Mouse (Mus musculus) mouse embryonic stem cell (cell line): ENCODE results near the gene Dnajb1.
"Not testable (repeated sequence)": the region's sequence is repeated elsewhere in the genome, so short reads cannot be mapped to it uniquely, and the experiment has no call there.

ENCODE experiments used
- in situ Hi-C, 2 experiments: fragments of 300-500 bp; cut with MboI; formaldehyde crosslinking; loops; 1 replicate in 1 of 2; 3 replicates in 1 of 2; pipeline ENCODE4 v1.14.3; 2019 to 2020; ENCODE audit warnings: low sequenced_read_pairs in 2 of 2, low pct_unique_long_range_greater_than_20kb in 1 of 2, mixed read lengths in 1 of 2; ENCODE audit not compliant: unreplicated experiment in 1 of 2

Dnajb1 gene

DNA sequence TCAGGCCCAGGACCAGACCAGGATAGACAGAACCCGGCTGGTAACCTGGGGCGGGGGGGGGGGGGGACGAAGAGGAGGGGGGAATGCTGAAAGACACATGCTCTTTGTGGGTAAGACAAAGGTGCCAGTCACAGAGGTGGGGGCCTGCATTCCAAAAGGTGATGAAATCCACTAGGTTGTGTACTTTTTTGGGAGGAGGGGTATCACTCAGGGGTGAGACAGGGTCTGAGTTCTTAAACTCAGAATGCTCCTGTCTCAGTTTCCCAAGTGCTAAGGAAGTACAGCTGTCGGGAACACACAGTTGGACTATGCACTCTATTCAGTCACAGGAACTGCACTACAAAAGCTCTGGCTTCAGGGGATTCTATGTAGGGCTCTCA lies 31.5 kb upstream of the Dnajb1 start:
- in situ Hi-C loops = no loop called here

DNA sequence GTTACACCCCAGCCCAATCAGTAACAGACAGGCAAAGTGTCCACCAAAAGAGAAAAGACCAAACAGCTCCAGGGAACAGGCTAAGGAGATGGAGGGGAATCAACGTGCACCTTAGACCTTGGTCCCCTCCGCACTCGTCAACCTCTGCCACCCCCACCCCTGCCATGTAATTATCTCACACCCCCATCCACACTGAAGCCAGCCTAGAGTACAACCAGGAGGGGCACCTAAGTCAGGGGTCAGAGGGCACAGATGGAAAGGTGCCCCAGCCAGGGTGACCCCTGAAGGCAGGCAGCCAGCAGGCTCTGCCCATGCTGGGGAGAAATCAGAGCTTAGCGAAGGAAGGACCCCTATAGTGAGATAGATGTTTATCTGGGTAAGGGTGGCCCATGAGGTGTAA lies 31.1 kb upstream of the Dnajb1 start:
- in situ Hi-C loops = no loop called here

DNA sequence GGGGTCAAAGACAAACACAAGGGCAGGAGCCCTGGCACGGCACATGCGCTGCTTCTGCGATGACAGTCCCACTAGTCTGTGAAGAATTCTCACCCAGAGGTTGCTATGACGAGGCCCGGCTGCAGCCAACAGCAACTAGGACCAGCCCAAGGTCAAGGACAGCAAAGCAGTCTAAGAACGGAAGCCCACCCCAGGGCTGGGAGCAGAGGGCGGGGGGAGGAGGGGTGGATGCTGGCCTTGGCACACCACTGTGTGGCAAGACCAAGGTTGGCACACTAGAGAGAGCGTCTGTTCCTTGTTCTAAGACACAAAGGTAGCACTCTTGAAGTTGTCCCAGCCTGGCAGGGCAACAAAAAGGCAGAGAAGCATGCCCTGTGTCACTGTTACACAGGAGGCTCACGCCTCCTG lies 30.6 kb upstream of the Dnajb1 start:
- in situ Hi-C loops = no loop called here

DNA sequence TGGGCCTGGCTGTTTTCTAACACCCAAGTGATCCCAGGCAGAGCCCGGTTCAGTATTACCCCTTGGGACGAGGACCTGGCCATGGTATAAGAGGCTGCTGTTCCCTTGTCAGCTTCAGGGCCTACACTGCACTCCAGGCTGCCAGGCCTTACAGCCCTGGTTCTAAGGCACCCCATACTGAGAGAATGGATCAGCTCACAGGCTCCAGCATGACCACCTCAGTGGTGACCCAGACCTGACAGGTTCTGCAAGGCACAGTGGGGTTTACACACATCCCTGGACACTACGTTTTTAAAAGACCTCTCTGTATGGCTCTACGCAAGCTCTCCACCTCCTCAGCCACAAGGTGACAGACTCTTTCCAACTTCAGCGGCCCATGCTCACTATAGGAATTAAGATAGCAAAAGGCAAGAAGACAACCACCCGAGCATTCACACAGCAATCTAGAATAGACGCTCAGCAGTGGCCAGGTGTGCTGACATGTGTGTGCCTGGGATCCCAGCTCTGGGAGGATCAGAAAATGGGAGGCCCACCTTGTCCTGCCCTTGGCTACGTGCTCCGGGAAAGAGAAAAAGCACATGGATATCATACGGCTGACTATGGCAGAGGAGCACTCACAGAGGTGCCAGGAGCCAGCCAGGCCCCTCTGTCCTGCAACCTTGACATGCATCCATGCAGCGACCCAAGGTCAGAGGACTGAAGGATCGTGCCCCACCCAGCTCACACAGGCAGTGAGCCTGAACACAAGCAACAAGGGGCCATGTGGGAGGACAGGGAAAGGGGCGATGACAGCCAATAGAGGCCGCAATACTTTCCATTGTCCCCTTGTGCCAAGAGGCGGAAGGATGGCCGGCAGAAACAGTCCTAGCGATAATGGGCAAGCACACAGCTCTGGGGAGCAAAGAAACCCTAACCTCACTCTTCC lies 29.6 kb upstream of the Dnajb1 start:
- in situ Hi-C loops = no loop called here

DNA sequence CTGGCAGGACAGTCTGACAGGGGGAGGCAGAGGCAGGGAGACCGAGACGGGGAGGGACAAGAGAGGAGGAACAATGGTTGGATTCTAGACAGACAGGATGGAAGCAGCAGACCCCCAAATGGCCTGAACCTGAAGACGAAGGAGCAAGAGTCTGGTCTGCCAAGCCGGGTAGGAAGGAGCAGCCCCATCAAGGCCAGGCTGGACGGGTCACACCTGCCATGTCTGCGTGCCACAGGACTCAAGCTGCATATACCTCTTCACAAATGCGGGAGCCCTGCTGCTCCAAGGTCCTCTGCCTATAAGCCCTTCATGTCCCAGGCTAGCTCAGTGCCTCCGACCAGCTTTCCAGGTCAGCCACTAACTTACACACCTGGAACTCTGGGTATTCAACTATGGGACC lies 28.3 kb upstream of the Dnajb1 start:
- in situ Hi-C loops = no loop called here

DNA sequence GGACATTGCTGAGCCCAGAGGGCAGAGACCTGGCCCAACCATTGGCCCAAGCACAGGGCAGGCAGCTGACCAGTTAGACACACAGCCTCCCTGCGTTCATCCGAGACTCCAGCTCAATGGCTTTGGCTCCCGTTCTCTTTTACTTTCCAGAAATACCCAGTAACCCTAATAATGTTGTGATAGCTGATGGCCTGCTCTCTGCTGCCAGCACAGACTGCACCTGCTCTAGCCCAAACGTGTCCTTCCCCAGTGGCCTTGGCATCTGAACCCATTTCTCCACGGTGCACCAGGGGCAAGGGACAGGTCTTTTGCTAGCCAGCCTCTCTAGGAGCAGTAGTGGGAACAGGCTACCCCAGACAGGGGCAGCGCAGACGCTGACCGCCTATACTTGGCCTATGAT lies 27.2 kb upstream of the Dnajb1 start:
- in situ Hi-C loops = no loop called here

DNA sequence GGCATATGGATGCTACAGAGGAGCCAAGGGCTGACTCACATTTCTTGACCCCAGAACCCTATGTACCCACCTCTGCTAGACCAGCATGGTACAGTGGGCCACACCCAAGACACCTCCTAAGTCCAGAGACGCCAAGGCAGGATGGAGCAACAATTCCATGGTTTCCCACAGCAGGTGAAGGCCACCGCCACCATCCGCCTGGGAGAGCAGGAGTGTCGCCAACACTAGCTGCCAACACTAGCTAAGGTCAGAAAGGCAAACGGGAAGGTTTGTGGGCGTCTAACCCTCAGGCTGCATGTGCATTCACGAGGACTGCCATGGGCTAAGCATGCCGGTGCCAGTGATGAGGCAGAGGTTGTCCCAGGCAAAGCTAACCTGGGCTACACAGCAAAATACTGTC lies 25.8 kb upstream of the Dnajb1 start:
- in situ Hi-C loops = no loop called here

DNA sequence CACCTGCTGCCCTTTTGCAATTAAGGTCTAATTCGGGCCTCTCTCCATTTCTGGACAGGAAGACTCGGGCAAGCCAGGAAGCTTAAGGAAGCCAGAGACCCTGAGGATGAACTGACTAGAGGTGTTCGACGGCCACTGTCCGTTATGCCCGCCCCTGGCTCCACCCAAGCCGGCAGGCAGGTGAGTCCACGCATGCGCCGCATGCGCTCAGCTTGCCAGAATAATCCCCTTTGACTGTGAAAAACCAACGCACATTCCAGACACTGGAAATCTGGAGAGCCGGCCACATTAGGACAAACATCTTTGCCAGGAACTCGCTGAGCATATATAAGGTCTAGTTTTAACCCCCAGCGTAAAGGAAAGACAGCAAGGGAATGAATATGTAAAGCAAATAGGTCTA lies 24.8 kb upstream of the Dnajb1 start:
- in situ Hi-C loops = no loop called here

DNA sequence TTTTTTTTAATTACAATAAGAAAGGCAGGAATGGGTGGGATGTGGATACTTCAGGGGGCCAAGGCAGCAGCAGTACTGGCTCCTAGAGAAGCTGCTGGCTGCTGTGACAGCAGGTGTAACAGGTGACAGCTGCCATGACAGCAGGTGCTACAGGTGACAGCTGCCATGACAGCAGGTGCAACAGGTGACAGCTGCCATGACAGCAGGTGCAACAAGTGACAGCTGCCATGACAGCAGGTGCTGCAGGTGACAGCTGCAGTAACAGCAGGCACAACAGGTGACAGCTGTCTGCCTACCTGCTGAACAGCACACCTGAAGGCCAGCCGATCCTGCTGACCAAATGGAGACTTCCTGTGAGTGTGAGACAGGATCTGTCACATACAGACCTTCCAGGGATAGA lies 23.2 kb upstream of the Dnajb1 start:
- in situ Hi-C loops = no loop called here

DNA sequence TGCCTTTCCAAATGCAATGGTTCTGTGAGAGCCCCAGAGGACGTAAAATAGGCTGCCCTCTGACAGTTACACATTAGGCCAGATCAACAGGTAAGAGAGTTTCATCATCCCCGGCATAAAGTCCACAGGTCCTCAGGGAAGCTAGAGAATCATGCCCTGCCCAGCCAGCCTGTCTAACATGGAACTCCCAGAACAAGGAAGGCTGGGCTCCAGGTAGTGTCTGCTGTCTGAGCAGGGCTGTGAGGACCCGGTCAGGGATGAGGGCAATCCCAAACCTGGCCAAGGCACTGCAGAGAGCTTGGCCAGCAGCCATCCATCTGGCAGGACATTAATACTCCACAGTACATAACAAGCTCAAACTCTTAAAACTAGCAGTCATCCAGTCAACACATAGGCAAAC lies 22.7 kb upstream of the Dnajb1 start:
- in situ Hi-C loops = no loop called here

DNA sequence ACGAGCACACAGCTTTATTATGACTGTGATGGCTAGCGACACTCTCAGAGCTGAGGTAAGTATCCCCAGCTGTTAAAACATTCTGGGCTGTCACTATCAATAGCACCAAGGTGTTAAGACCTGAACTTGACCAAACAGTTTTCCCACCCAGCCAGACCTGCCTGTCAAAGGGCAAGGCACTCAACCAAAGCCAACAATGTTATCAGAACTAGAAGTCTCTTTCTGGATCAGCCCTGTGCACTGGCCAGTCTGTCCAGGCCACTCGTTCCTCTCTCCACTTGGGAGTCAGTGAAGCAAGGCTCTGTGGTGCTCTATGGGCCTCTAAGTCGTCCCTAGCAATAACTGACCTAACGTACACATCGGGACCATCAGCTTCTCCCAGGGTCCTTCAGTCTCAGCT lies 20.3 kb upstream of the Dnajb1 start:
- in situ Hi-C loops = no loop called here

DNA sequence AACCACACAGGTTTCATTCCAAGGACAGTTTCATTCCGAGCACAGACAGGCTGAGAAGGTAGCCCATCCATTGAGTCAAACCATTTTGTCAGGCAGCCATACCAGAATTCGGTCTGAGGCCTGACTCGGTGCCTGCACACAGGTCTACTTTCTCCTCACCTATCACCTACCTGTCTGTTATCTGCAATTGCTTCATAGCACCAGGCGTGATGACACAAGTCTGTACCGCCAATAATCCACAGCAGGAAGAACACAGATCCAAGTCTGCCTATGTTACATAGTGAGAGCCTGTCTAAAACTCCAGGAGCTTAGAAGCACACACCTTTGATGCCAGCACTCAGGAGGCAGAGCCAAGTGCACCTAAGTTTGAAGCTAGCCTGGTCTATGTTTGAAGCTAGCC lies 19.1 kb upstream of the Dnajb1 start:
- in situ Hi-C loops = no loop called here

DNA sequence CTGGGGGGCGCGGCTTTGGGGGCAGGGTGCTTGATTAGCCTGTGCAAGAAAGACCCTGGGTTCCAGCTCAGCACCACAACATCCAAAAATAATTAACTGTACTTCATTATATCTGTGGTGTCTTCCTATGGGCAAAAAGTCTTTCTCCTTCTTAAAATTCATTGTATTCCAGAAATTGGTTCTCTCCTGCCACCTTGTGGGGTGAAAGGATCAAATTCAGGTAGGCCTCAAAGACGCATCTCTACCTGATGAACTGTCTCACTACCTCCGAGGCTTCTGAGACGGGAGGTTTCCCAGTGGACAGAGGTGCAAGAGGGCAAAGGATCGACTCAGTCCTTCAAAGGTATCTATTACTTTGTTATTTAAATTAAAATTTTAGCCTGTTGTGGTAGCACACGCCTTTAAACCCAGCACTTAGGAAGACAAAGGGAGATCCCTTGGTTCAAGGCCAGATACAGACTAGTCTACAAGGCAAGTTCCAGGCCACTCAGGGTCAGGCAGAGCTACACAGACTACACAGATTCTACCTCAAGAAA lies 17.4 kb upstream of the Dnajb1 start:
- in situ Hi-C loops = no loop called here

DNA sequence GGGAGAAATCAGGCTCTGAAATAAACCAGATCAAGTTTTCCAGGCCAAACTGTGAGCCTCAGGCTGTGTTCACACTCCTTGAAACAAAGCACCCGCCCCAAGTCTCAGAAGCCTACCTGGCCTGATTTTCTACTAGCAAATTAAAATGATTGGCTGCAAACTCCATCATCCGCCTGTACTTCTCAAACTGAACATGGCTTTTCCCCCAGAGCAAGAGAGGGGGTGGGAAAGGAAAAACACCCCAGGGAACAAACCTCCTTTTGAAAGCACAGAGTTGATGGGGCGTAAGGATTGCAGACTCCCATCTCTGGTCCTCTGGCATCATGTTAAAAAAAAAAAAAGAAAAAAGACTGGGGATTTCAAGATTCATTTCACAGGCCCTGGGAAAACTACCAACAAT lies 15.3 kb upstream of the Dnajb1 start:
- in situ Hi-C loops = no loop called here

DNA sequence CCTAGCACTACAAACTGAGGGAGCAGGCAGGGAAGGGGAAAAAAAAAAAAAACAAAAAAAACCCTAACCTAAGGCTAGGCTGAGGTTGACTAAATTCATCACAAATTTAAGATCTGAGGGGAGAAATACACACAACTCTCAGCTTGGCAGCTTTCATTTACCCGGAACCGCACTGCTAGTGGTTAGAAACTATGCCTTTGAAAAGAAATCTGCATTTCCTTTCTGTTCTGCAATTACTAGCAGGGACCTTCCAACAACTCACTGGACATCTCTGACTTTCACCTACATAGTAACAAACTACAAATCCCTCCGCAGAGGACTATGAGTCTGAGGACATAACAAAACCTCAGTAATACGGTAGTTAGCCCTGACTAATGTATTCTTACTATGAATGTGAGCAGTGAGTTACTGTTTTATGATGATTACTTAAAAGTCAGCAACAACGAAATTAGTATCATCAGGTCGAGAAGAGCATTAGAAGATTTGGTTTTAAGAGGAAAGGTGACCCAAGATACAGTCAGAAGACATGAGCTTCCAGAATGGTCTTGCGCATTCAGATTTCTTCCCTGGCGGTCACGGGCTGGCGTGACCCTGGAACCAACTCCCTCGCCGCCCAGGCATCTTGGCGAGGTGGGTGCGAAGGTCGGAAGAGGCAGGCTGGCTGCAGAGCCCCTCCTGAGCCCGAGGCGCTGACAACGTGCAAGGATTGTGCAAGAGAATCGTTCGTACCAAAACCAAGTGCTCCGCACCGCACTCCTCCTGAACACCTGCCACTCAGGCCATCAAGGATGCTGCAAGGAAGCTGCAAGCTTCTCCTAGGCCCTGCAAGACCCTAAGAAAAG lies 14.4 kb upstream of the Dnajb1 start:
- in situ Hi-C loops = no loop called here

DNA sequence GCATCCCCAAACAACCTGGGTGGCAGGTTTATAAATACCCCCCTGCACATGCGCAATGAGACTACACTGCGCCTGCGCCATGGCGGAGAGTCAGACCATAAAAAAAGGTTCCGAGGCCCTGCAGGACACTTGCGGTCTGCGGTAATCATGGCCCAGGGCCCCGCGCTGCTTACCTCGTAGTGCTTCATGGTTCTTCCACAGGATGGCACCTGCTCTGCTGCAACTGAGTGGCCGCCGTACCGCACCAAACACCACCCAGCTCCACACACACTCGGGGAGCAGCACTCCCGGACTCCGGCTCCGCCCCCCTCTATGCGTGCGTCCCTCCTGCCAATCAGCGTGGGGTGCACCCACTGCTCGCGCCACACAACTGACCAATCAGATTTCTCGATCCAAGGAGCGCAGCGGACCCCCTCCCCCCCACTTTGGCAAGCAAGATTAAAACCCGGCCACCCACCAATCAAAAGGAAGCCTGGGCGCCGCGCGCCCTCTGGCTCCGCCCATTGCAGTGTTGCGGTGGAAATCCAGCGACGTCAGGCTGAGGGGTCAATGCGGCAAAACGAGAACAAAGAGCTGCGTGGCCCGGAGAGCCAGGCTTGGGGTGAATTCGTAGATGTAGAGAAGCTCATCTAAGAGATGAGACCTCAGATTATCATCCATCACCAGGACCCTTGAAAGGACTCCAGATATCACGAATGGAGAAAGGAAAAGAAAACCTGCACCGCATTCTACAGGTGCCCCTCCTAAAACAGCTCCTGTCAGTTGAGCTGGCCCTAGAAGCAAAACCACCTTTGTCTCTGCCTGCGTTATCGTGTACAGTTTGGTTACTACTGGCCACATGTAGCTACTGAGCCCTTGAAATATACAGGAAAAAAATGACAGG lies 13.6 kb upstream of the Dnajb1 start:
- in situ Hi-C loops = no loop called here

DNA sequence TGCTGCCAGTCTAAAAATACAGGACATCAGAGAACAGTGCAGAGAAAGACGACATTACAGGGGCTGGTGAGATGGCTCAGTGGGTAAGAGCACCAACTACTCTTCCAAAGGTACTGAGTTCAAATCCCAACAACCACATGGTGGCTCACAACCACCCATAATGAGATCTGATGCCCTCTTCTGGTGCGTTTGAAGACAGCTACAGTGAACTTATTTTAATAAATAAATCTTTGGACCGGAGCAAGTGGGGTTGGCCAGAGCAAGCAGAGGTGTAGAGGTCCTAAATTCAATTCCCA lies 13.0 kb upstream of the Dnajb1 start:
- in situ Hi-C loops = not testable (repeated sequence)

DNA sequence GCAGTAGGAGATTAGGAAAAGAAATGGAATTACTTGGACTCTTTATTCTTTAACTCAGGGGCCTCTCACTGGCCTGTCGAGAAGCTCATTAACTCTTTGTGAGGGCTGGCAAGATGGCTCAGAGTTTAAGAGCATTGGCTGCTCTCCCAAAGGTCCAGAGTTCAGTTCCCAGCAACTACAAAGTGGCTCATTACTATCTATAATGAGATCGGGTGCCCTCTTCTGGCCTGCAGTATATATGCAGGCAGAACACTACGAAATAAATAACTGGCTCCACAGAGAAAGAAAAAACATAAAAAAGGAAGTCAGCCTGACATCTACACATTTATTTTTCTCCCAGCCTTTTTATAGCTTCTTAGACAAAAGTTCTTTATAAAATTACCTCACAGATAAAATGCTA lies 11.6 kb upstream of the Dnajb1 start:
- in situ Hi-C loops = no loop called here

DNA sequence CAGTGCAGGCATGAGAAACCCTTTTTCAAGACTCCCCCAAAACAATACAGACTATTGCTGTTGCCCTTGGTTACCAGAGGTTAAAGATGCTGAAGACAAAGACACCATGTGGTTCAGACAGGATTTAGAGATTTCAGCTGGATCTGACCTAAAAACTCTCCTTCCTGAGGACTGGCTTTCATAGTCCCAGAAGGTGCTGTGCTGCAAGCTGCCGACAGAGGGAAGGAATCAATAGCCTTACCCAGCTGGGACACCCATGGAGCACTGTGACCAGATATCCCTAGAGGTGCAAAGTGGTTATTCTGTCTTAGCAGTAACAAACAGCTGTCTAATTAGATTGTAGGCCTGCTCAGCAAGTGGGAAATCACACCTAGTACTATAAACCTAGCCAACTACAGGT lies 9.8 kb upstream of the Dnajb1 start:
- in situ Hi-C loops = no loop called here
